Mouse (Mus musculus): Measurements from ENCODE around the gene Clec4n.
"Not testable (repeated sequence)": the region's sequence is repeated elsewhere in the genome, so short reads cannot be mapped to it uniquely, and the experiment has no call there.

Clec4n gene

GRCm38 (mm10) chr6:123293509-123293908 lies 63.9 kb downstream of the Clec4n start:
- not testable (repeated sequence) for DNase-seq
